Mouse (Mus musculus) kidney, postnatal 0 days (tissue): ENCODE measurements around the gene Prkcz. TPM values are rescaled to one million over a fixed set of nuclear protein-coding genes. Genes with fewer than 3 reads are reported as not detected.
A peak's percentile ranks its signal among the peaks of the same experiment; 100 is the strongest.

Experiments used
- ATAC-seq: fragments of 200-750 bp; cut with Nextera tagmentation; replicated peaks from 2 replicates; pipeline ENCODE4 v1.8.0; 2017; ENCODE audit warnings: low read depth, moderate number of reproducible peaks, moderate TSS enrichment, moderate library complexity; ENCODE audit not compliant: low FRiP score
- DNase-seq: peaks from one replicate; pipeline ENCODE4 v3.0.0-alpha.2; 2016; ENCODE audit warnings: low spot score
- H3K27ac ChIP-seq: fragments of 300-500 bp; sonication (generic); 2 replicates; pipeline ENCODE4 v1.5.1; 2014; ENCODE audit warnings: mild to moderate bottlenecking
- H3K27me3 ChIP-seq: fragments of 300-500 bp; sonication (generic); 2 replicates; pipeline ENCODE4 v1.6.1; 2014; ENCODE audit warnings: low read length, mixed read lengths; ENCODE audit not compliant: insufficient read depth
- H3K36me3 ChIP-seq: fragments of 300-500 bp; sonication (generic); 2 replicates; pipeline ENCODE4 v1.6.1; 2014; ENCODE audit warnings: low read length, mixed read lengths; ENCODE audit not compliant: insufficient read depth
- H3K4me1 ChIP-seq: fragments of 300-500 bp; sonication (generic); replicated peaks from 2 replicates; pipeline ENCODE4 v1.6.1; 2014; ENCODE audit warnings: antibody characterized with exemption, low read length, mixed read lengths; ENCODE audit not compliant: insufficient read depth
- H3K4me2 ChIP-seq: fragments of 300-500 bp; sonication (generic); 2 replicates; pipeline ENCODE4 v1.6.1; 2014; ENCODE audit warnings: mild to moderate bottlenecking, low read length, moderate library complexity, mixed read lengths
- H3K4me3 ChIP-seq: fragments of 300-500 bp; sonication (generic); replicated peaks from 2 replicates; pipeline ENCODE4 v1.5.1; 2014; ENCODE audit warnings: low read depth, low read length
- H3K9ac ChIP-seq: fragments of 300-500 bp; sonication (generic); 2 replicates; pipeline ENCODE4 v1.6.1; 2014; ENCODE audit warnings: low read depth, low read length
- H3K9me3 ChIP-seq: fragments of 300-500 bp; sonication (generic); replicated peaks from 2 replicates; pipeline ENCODE4 v1.6.1; 2016; ENCODE audit warnings: low read length, inconsistent platforms, mixed read lengths
- CTCF ChIP-seq: IDR thresholded peaks from 2 replicates; pipeline ENCODE4 v1.5.1; 2016; ENCODE audit warnings: antibody characterized with exemption, low read depth, mild to moderate bottlenecking, moderate library complexity
- WGBS: fragments of 180-500 bp; shearing (Covaris S2); extraction: QIAGEN DNeasy Blood & Tissue Kit; methylation state at CpG from one replicate; pipeline ENCODE4 v1.1.7; 2014; 5-methylcytosine and 5-hydroxymethylcytosine counted together
- polyA plus RNA-seq: library from polyadenylated mRNA; unstranded; fragments of >200 nt; fragmentation: Nextera tagmentation; extraction: Ambion mirVana; gene quantifications from 2 replicates; pipeline ENCODE4 v1.2.1, GENCODE M21; 2015

Prkcz gene
- polyA plus RNA-seq, 1 experiment from 2014 or later = 20.2 TPM

GRCm38 (mm10) chr4:155288586-155288985 lies 72.6 kb downstream of the Prkcz start:
- Histone ChIP-seq H3K4me2 (no peak overlapping the region), H3K4me1 (peaks cover 1% of the 10 kb centered on the region), H3K27me3 (no peaks in the 10 kb centered on the region), H3K4me3 (no peak overlapping the region), H3K27ac (no peak overlapping the region), H3K9ac (no peak overlapping the region), H3K36me3 (no peaks in the 10 kb centered on the region), H3K9me3 (no peaks in the 10 kb centered on the region)
- DNase-seq (no peak), ATAC-seq (no peak)
- TF ChIP-seq CTCF = peak; percentile 40; the same call in 1 of the 2 replicates
- WGBS = 91% methylated on average over 1 of the region's 1 CpGs

GRCm38 (mm10) chr4:155287713-155288112 lies 73.4 kb downstream of the Prkcz start:
- no peak overlapping the region for H3K4me2 ChIP-seq
- no peak overlapping the region for H3K27ac ChIP-seq
- DNase-seq = no peak
- no peak for TF ChIP-seq CTCF
- H3K9me3 ChIP-seq = no peaks in the 10 kb centered on the region
- no peak overlapping the region for H3K4me3 ChIP-seq
- no peak overlapping the region for H3K9ac ChIP-seq
- H3K36me3 ChIP-seq = no peaks in the 10 kb centered on the region
- 77% methylated on average over 11 of the region's 11 CpGs for WGBS
- no peak for ATAC-seq
- H3K27me3 ChIP-seq = no peaks in the 10 kb centered on the region
- H3K4me1 ChIP-seq = peaks cover 10% of the 10 kb centered on the region

- H3K9ac ChIP-seq = no peak overlapping the region
- no peak for DNase-seq
- TF ChIP-seq CTCF = no peak
- 95% methylated on average over 4 of the region's 4 CpGs for WGBS
- ATAC-seq = no peak
- no peak overlapping the region for H3K4me2 ChIP-seq
- H3K27me3 ChIP-seq = no peaks in the 10 kb centered on the region
- no peak overlapping the region for H3K27ac ChIP-seq
- no peaks in the 10 kb centered on the region for H3K36me3 ChIP-seq
- H3K4me3 ChIP-seq = no peak overlapping the region
- no peaks in the 10 kb centered on the region for H3K9me3 ChIP-seq
- H3K4me1 ChIP-seq = peaks cover 22% of the 10 kb centered on the region
Observed at GRCm38 (mm10) chr4:155286090-155286489, 75.1 kb downstream of the Prkcz start.

- DNase-seq = peak; percentile 35
- whole genome bisulfite sequencing = 46% methylated on average over 15 of the region's 15 CpGs
Observed at GRCm38 (mm10) chr4:155284521-155285379, 76.4 kb downstream of the Prkcz start.

DNA sequence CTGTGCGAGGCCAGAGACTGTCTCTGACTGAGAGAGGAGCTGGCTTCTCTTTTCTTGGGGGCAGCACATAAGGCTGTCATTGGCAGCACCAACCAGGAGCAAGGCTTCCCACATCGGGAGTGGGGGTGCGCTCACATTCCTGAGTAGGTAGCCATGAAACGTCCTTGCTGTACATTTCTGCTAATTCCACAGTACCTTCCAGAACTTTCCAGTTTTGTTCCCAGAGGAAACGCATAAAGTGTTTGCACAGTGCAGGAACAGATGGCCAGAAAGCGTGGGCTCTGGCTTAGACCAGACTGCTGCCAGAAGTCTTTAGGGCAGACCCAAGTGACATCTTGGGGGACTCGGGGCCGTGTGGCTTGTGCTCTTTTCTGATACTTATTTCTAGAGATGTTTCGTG lies 77.6 kb downstream of the Prkcz start:
- Histone ChIP-seq H3K9me3 (no peaks in the 10 kb centered on the region), H3K36me3 (no peaks in the 10 kb centered on the region), H3K4me3 (no peak overlapping the region), H3K27ac (peak overlapping the region; percentile 82), H3K9ac (0 out of 2 replicates have a peak overlapping the region, but pooled peaks have one; percentile 24), H3K4me2 (peak overlapping the region; percentile 39), H3K27me3 (no peaks in the 10 kb centered on the region), H3K4me1 (peaks cover 34% of the 10 kb centered on the region)
- DNase-seq (peak; percentile 25), ATAC-seq (no peak)
- WGBS = 49% methylated on average over 9 of the region's 9 CpGs
- no peak for TF ChIP-seq CTCF

More at GRCm38 (mm10) chr4:155284521-155285379, 76.4 kb downstream of the Prkcz start:
- no peaks in the 10 kb centered on the region for H3K36me3 ChIP-seq
- H3K27me3 ChIP-seq = no peaks in the 10 kb centered on the region
- TF ChIP-seq CTCF = no peak
- H3K9me3 ChIP-seq = no peaks in the 10 kb centered on the region
- H3K27ac ChIP-seq = no peak overlapping the region
- H3K9ac ChIP-seq = no peak overlapping the region
- no peak overlapping the region for H3K4me3 ChIP-seq
- no peak for ATAC-seq
- H3K4me1 ChIP-seq = peaks cover 34% of the 10 kb centered on the region
- no peak overlapping the region for H3K4me2 ChIP-seq

DNA sequence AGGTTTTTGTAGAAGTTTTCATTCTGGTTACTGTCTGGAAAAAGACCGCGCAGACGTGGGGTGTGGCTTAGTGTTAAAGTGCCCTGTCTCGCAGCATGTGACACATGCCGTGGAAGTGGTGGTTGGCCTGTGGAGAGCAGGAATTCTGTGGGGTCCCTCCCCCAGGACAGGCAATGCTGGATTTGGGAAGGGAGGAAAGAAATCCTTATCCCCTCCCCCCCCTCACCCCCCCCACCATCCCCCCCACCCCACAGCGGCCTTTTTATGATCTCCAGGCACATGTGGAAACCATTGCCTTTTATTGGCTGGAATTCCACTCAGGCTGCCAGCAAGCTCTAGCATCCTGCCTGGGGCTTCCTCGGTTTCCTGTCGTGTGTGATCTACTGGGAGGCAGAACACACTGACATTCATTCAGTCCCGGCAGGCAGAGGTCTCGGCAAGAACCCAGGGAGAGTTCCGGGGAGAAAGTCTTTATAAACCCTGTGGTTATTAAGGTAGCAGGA lies 78.1 kb downstream of the Prkcz start:
- Histone ChIP-seq H3K27ac (peak overlapping the region; percentile 82), H3K4me1 (peaks cover 34% of the 10 kb centered on the region), H3K9ac (0 out of 2 replicates have a peak overlapping the region, but pooled peaks have one; percentile 24), H3K36me3 (no peaks in the 10 kb centered on the region), H3K27me3 (no peaks in the 10 kb centered on the region), H3K4me2 (peak overlapping the region; percentile 39), H3K4me3 (no peak overlapping the region), H3K9me3 (no peaks in the 10 kb centered on the region)
- peak; percentile 88 for DNase-seq
- no peak; the same call in 1 of the 2 replicates for ATAC-seq
- no peak for TF ChIP-seq CTCF
- WGBS = 8% methylated on average over 11 of the region's 11 CpGs
